Mouse (Mus musculus): ENCODE results near the gene 1700024G13Rik.
"Not testable (repeated sequence)": the region's sequence is repeated elsewhere in the genome, so short reads cannot be mapped to it uniquely, and the experiment has no call there.

1700024G13Rik gene

DNA sequence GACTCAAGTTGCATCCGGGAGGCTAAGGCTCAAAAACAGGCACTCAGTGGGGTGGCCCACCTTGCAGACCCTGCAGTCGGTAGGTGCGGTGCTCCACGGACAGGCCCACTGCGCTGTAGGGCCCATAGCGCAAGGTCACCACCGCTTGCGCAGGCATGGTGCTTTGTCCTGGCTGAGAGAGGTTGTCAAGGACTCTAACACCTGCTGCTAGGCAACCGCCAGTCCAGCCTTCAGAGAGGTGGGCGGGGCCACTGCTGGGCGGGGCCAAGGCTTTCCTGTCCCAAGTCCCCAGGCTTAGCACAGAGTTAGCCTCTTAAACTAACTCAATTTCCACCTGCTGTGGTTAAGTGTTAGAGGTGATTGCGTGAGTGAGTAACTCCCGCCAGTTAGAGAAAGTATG lies at the start of gene 1700024G13Rik:
TSS of gene 1700024G13Rik (minus strand) at position 196 of the 400 bp plus-strand sequence.
- peak; percentile 13 to 23 for DNase-seq

DNA sequence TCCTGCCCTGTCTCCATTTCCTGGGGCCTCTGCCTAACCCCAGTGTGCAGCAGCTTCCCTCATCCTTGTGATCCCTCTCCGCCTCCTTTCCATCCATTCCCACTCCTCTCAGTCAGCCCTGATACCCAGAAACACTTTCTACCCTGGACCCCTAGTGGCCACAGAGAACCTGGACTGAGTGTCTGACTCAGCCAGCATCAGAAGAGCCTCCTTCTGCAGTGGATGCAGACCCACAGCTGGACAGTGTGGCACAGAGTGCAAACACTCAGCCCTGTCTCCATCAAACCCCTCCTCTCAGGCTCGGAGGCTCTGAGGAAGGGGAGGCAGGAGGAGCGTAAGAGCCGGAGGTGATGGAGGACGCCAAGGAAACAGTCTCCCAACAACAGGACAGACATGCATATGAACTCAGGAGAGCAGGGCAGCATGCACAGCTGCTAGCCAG lies 49.2 kb upstream of the 1700024G13Rik start:
- no peak for DNase-seq

DNA sequence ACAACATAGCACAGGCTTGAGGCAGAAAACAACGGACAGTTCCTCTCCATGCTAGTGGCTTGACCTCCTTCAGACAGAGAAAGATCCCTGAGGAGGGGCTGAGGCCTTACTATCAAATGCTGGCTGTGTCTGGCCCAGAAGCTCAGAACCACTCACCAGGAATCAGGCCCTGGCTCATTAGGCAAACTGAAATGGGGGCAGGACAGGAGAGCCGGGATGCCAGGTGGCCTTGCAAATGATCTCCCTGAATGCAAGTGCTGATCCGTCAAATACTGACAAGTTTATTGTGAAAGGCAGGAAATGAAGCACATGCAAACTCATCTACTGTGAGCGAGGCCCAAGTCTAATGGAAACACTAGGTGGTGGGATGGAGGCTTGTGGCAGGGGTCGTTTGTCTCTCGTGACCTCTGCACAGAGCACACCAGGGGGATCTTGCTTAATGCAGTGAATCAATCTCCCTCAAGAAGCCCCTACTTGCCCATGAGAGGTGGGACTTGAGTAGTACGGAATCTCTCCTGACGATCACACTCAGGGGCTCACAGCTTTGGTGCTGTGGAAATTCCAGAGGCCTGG lies 40.9 kb upstream of the 1700024G13Rik start:
- DNase-seq = no peak

DNA sequence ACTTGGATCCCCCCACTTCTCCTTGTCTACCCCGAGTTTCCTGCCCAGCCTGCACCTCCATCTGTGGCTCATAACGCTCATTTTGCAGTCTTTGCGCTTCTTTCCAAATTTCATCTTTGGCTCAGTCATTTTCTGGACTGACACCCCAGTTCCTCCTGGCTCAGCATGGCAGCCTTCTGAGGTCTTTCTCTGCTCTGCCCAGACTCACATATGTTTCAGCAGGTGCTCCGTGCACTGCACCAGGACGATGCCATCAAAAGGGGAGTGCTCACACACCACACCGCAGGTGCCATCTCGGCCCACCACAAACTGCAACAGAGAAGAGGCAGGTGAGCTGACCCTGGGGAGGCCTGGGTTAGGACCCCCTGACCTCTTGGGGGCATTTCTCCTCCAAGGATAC lies 35.8 kb upstream of the 1700024G13Rik start:
- no peak for DNase-seq

DNA sequence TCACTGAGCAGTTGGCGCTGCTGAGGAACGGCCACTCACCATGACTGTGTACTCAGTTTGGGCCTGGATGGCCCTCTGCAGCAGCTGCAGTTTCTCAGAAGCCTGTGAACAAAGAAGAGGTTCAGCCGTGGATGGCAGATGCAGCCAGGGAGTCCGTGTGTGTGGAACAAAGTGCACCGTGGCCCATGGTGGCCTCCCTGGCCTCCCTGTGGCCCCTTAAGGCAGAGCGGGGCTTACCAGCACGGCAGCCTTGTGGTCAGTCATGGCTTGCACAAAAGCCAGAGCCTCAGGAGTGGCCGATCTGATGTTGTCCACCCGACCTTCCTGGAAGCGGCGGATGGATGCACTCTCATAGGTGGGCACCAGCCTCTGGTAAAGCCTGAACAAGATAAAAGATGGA lies 30.6 kb upstream of the 1700024G13Rik start:
- no peak for DNase-seq

DNA sequence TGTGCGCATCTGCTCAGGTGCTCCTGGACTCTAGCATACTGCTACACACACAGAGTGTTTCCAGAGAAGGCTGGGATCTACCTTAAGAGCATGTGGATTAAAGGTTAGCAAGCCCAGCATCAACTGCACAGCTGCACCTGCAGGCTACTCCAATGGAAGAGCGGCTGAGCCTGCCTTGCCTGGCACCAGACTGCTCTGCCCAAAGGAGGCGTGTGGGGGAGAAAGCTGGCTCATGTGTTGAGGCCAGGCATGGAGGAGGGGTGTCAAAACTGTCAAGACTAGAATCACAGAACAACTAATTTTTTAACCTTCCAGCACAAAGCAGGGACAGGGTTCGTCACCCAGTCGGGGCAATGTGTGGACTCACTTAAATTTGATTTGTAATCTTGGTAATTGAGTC lies 23.9 kb upstream of the 1700024G13Rik start:
- no peak for DNase-seq

DNA sequence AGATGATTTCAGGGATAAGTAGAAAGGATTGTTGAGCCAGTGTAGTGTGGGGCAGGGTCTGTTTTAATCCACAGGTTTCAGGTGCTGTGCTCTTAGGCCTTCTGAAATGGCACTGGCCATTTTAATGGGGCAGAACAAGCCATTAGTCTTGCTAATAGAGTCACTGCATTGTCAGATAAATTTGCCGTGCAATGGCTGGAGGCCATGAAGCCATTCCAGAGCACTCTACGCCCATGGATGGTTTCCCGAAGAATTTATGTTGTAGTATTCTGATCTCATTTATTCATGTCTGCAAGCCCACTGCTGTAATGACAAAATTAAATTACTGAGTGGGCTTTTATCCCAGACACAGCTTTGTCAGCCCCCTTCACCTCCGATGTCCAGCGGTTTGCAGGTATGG lies 21.9 kb upstream of the 1700024G13Rik start:
- no peak for DNase-seq

DNA sequence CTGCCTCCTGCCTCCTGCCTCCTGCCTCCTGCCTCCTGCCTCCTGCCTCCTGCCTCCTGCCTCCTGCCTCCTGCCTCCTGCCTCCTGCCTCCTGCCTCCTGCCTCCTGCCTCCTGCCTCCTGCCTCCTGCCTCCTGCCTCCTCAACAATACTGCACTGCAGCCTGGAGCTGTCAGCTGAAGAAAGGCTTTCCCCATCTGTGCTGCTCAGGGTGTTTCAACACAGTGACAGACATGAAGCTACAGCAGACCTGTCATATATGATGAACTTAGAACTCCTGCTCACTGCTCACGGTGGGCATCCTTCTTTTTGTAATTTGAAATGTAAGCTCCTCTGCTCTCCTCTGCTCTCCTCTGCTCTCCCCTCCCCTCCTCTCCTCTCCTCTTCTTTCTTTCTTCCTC lies 17.2 kb upstream of the 1700024G13Rik start:
- not testable (repeated sequence) for DNase-seq

DNA sequence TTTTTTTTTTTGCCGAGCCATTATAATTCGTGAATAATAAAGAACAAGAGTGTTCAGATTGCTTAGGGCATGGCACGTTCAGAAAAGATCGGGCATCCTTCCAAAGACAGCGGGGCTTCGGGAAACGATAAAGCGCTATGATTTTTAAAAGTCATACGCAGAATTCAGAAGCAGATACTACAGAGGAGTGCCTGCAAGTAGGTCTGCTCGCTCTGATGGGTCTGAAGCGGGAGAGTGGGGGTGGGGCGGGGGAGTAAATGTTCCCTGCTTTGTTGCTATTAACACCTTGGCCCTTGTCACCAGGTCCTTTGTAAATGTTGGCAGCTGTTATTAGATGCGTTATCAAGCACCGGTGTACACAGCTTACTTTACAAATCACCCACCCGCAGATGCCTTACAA lies 6.6 kb downstream of the 1700024G13Rik start:
- no peak for DNase-seq

DNA sequence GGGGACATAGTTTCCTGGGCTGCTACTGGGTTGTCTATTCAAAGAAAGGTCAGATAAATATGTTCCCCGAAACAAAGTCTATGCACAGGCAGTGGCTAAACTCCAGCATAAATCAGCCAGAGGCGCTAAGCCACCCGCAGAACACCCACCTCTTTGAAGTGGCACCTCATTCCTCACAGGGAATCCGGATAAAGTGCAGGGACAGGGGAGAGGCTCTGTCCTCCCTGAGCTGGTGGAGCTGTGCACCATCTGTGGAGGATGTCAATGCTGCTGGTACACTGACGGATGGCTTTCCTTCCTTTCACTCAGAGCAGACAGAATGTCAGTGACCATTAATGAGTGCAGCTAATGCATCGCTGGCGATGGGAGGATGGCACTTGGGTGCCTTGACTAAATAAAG lies 7.1 kb downstream of the 1700024G13Rik start:
- no peak for DNase-seq

DNA sequence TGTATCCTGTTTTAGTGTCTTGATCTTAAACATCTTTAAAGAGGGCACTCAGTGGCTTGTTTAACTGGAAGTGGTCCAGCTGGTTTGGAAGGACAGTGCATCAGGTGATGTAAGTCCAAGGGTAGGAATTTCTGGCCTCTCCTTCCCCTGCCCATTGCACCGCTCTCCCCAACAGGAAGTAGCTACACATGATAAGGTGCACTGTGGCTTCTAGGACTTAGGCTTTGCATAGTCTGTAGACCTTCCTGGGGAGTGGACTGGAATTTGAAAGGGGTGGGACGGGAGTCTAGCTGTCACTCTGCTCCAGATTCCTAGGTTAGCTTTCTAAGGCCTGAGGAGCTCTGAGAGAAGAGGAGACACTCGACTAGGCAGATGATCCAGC lies 8.1 kb downstream of the 1700024G13Rik start:
- DNase-seq = no peak

DNA sequence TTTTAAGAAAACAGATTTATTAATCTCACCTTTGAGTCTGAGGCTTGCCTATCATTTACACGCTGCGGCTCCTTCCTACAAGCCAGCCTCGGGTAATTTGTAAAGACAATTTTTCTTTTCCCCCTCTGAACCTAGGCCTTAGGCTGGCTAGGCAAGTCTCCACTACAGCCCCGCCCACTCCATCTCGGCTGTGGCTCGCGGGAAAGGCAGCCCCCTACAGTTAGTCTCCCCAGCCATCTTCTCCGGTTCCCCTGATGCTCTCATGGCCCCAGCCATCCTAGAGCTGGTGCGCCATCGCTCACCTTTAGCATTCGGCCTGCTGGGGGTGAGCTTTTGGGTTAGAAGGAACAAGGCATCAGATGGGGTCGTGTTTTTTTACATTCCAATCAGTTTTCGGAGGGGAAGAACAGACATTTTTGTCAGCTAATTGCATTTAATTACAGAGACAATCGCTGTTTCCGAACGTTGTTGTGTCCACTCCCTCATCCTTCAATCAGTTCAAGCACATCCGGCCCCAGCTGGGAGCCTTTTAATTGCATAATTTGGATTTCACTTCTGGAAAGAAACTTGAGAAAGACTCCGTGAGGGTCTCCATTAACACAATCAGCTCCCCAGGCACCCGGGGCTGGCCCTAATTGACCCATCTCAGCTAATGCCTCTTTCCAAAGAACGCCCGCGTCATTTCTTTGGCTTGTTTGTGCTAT lies 8.6 kb downstream of the 1700024G13Rik start:
- DNase-seq = no peak

DNA sequence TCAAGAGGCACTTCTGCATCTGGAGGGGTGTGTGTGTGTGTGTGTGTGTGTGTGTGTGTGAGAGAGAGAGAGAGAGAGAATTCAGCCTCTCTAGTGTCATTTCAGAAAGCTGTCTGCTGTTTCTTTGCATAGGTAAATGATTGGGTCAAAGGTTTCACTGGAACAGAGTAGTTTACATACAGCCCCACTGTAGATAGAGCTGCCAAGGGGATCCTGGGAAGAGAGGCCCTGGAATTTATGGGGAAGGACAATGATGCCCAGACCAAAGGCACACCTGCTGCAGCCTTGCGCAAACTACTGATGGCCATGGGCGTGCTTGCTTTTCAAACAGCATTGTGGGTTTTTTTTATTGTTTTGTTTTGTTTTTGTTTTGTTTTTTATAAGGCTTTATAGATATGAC lies 15.7 kb downstream of the 1700024G13Rik start:
- no peak for DNase-seq

DNA sequence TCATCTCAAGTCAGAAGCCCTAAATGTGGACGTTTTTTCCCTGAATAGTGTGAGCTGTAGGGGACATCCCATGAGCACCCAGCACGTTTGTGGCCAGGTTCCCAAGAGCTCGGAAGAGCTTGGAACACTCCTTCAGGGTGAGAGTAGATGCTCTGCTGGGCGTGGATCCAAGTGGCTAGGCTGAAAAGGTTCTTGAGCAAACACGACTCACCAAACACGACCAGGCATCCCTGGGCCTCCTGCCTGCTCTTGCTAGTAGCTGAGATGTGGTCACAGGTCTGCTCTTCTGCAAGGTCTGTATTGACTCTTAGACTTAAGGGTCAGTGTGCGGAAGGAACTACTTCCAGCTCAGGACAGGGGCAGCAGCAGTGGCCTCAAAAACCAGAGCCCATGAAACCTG lies 18.4 kb downstream of the 1700024G13Rik start:
- DNase-seq = no peak

DNA sequence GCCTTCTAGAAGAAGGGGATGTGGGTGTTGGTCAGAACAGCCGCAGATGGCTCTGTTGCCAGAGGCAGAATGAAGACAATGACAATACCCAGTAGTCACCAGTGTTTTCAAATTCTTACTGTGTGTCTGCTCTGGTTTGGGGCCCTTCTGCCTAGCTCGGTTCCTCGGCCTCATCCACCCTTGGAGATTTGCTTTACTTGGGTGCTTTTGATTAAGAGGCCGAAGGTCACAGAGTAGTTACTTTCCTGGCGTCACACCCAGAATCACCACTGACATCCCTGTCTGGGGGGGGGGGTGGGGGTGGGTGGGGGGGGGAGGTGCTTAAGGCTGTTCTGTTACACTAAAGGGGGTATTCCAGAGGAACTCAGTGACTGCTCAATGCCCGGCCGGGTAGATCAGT lies 23.8 kb downstream of the 1700024G13Rik start:
- DNase-seq = no peak

DNA sequence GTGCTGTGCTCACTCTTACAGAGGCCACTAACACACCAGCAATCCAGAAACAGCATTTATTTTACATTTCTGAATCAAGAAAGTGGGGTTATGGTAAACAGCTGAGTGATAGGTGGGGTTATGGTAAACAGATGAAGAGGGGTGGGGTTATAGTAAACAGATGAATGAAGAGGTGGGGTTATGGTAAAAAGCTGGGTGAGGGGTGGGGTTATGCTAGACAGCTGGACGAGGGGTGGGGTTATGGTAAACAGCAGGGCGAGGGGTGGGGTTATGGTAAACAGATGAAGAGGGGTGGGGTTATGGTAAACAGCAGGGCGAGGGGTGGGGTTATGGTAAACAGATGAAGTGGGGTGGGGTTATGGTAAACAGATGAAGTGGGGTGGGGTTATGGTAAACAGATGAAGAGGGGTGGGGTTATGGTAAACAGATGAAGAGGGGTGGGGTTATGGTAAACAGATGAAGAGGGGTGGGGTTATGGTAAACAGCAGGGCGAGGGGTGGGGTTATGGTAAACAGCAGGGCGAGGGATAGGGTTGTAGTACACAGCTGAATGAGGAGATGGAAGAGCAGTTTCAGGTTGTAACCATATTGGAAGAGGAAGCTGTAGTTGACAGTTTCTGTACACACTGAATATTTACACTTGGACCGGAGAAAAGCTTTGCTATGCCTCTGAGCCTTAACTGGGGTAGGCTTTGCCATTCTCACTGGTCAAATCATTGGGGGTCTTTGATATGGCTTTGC lies 36.8 kb downstream of the 1700024G13Rik start:
- DNase-seq = not testable (repeated sequence)

DNA sequence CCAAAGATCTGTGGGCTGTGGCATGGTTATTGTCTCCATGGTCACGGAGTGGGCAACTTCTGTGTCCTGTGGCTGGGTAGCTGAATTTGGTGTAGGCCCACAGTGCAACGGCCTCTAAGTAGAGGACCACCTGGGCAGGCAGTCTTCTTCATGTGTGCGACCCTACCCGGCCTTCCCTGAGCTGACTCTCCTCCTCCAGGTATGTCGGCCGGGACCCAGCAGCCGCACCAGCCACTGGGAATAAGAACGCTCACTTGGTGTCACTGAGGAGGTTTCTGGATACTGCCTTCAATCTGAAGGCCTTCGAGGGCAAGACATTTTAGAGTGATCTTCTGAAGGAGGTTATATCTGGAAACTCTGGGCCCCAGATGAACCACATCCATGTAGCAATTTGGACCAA lies 40.9 kb downstream of the 1700024G13Rik start:
- no peak for DNase-seq

DNA sequence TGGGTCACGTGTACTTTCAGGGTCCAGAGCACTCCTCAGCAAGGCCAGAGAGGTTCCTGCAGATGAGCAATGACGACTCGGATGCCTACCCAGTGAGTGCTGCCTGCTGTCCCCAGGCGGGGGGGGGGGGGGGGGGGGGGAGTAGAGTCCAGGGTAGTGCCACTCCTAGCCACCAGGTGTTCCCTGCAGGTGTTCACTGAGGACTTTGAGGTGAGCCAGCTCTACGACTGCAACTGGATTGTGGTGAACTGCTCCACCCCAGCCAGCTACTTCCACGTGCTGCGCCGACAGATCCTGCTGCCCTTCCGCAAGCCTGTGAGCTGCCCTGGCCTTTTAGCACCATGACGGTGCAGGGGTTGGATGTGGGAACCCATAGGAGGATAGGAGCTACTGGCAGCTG lies 43.5 kb downstream of the 1700024G13Rik start:
- no peak for DNase-seq

DNA sequence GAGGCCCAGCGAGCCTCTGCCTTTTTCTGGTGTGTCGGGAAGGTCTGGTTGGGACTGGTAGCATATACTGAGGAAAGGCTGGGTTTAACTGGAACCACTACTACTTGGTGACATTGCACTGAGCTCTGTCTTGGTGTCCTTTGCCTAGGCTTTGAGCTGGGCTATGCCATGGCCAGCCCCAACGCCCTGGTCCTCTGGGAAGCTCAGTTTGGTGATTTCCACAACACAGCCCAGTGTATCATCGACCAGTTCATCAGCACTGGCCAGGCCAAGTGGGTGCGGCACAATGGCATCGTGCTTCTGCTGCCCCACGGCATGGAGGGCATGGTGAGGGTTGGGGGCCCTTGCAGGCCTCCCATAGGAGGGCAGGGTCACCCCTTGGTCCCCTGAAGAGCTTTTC lies 44.0 kb downstream of the 1700024G13Rik start:
- no peak for DNase-seq

DNA sequence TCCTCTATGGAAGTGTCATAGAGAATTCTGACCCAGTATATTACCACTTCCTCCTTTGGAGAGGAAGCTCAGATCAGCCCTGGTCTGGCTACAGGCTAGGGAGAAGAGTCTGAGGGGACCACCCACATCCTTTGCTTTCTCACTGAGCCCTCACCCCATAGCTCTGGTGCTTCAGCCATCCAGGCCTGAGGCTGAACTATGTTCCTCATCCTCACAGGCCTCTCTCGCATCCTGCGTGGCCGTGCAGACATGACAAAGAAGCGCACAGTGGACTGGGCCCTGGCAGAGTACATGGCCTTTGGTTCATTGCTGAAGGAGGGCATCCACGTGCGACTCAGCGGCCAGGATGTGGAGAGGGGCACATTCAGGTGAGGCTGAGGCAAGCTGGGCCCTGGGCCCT lies 46.4 kb downstream of the 1700024G13Rik start:
- DNase-seq = no peak

DNA sequence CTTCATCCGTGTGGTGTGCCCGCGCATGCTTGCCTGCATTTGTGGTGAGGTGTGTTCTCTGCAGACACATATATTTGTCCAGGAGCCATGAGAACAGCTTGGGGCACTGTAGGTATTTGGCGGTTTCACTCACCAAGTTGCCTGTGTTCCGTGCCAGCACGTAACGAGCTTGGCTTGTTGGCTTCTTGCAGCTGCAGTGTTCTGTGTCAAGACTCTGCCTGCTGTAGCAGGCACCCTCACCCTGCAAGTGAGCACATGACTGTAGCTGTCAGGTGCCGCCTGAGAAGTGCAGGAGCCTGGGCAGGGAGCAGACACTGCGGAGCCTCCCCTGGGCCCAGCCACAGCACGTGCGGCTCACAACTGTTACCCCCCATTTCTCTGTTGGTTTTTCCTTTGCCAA lies 51.6 kb downstream of the 1700024G13Rik start:
- no peak for DNase-seq

DNA sequence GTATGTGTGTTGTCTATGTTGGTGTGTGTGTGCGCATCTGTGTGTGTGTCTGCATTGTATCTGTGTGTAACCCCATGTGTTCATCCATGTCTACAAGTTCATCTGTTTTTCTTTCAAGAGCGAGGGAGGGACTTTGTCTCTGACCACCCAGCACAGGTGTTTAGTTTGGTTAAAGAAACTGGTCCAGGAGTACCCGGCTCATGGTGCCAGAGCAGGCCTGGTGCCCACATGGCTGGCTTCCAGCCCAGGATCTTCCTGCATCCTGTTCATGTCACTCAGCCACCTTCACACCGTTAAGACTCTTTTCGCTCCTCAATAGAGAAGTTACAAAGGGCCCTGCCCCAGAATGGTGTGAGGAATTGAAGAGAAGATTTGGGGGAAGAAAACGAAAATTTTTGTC lies 52.2 kb downstream of the 1700024G13Rik start:
- DNase-seq = no peak

DNA sequence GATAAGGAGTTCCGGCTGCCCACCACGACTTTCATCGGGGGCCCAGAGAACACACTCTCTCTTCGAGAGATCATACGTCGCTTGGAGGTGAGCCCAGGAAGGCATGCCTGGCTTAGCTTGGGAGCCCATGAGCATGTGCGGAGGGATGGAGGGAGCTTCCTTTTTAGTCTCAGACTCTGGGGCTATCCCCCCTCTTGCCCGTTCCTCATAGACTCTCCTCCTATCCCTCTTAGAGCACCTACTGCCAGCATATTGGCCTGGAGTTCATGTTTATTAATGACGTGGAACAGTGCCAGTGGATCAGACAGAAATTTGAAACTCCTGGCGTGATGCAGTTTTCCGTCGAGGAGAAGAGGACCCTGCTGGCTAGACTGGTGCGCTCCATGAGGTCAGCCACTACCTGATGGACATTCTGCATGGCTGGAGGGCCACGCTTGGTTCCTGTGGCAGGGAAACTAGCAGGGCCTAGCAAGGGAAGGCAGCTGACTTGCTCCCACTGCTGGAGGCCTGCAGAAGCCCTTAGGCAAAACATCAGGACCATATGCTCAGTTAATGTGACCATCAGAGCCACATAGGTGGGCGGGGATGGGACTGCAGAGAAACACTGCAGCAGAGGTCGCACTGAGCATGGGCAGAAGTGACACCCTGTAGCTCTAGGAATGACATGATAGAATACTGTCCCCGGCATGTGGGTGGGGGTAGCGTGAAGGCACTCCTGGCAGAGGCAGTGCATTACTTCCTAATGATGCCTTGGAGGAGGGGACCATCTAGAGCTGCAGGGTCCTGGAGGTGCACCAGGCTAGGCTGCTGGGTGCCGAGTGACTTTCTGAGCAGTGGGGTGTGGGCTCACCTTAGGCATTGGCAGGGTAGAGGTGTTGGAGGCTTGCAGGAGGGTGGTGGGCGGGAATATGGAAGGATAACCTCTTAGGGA lies 55.4 kb downstream of the 1700024G13Rik start:
- no peak for DNase-seq

Data from B cell, adult 2 months (primary cell).